Mouse (Mus musculus) cerebellum, postnatal 25 days (tissue): ENCODE measurements around the gene Pde1c.
"Not testable (repeated sequence)": the region's sequence is repeated elsewhere in the genome, so short reads cannot be mapped to it uniquely, and the experiment has no call there.

Source experiments
- DNase-seq, 2 experiments: peaks; one replicate each; pipeline ENCODE4 v3.0.0; 2021; ENCODE audit warnings: mixed read lengths in 2 of 2

The Pde1c gene

GRCm38 (mm10) chr6:56568470-56569372 lies at the start of gene Pde1c:
Gene Pde1c, minus strand, starts transcription at chr6:56569103.
- peak; percentile 49 to 62 for DNase-seq

GRCm38 (mm10) chr6:56616982-56617613 lies 48.2 kb upstream of the Pde1c start:
- no peak for DNase-seq

GRCm38 (mm10) chr6:56616228-56616981 lies 47.5 kb upstream of the Pde1c start:
- DNase-seq: no peak

- not testable (repeated sequence) for DNase-seq
Observed at GRCm38 (mm10) chr6:56609529-56609928, 40.6 kb upstream of the Pde1c start.

- peak; percentile 75 to 81 for DNase-seq
Observed at GRCm38 (mm10) chr6:56608277-56608676, 39.4 kb upstream of the Pde1c start.

- no peak for DNase-seq
Observed at GRCm38 (mm10) chr6:56579568-56579967, 10.7 kb upstream of the Pde1c start.

- DNase-seq: peak in 1 of 2 experiments; percentile 75
Observed at GRCm38 (mm10) chr6:56560891-56561290, 8.0 kb downstream of the Pde1c start.

GRCm38 (mm10) chr6:56560474-56560888 lies 8.4 kb downstream of the Pde1c start:
- DNase-seq: peak; percentile 95

GRCm38 (mm10) chr6:56558711-56559110 lies 10.2 kb downstream of the Pde1c start:
- DNase-seq: no peak

GRCm38 (mm10) chr6:56555848-56556247 lies 13.1 kb downstream of the Pde1c start:
- no peak for DNase-seq

GRCm38 (mm10) chr6:56555382-56555781 lies 13.5 kb downstream of the Pde1c start:
- no peak for DNase-seq

GRCm38 (mm10) chr6:56551022-56551421 lies 17.9 kb downstream of the Pde1c start:
- no peak for DNase-seq

- no peak for DNase-seq
Observed at GRCm38 (mm10) chr6:56540247-56540646, 28.7 kb downstream of the Pde1c start.

GRCm38 (mm10) chr6:56534653-56535052 lies 34.2 kb downstream of the Pde1c start:
- DNase-seq: no peak

- peak; percentile 59 to 72 for DNase-seq
Observed at GRCm38 (mm10) chr6:56532257-56532656, 36.6 kb downstream of the Pde1c start.

- peak; percentile 50 to 67 for DNase-seq
Observed at GRCm38 (mm10) chr6:56523938-56524866, 44.7 kb downstream of the Pde1c start.

GRCm38 (mm10) chr6:56489161-56489560 lies 79.7 kb downstream of the Pde1c start:
- no peak for DNase-seq

GRCm38 (mm10) chr6:56485078-56485477 lies 83.8 kb downstream of the Pde1c start:
- no peak for DNase-seq

GRCm38 (mm10) chr6:56480914-56481482 lies 87.9 kb downstream of the Pde1c start:
- peak; percentile 72 to 83 for DNase-seq

- peak; percentile 58 to 76 for DNase-seq
Observed at GRCm38 (mm10) chr6:56476581-56476980, 92.3 kb downstream of the Pde1c start.

- DNase-seq: peak in 1 of 2 experiments; percentile 26
Observed at GRCm38 (mm10) chr6:56458098-56458497, 110.8 kb downstream of the Pde1c start.

GRCm38 (mm10) chr6:56447917-56448316 lies 121.0 kb downstream of the Pde1c start:
- peak in 1 of 2 experiments; percentile 47 for DNase-seq
